Mouse (Mus musculus) ZHBTc4 (cell line): ENCODE results near the gene Neurl1a.

Experiments
- DNase-seq: peaks from one replicate; pipeline ENCODE4 v3.0.0-alpha.2; 2011; ENCODE audit warnings: low read depth, low spot score

The Neurl1a gene

GRCm38 (mm10) chr19:47178431-47179271, at the start of gene Neurl1a:
Gene Neurl1a (plus strand): TSS chr19:47178820.
- DNase-seq, result peak; percentile 97

DNA sequence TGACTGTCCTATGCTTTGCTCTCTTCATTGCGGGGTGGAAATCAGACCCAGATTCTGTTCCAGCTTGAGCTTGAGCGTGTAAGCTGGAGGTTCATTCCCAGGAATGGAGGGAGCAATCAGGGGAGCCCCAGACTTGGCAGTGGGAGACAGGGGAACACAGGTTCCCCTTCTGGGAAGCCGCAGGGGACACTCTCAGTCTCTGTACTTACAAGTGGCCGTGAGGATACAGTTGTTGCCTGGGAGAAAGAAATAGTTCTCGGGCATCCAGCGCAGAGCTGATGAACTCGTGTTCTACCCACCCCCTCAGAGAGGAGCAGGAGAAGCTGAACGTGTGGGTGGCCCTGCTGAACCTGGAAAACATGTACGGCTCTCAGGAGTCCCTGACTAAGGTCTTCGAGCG, 49.8 kb upstream of the Neurl1a start:
- no peak for DNase-seq

GRCm38 (mm10) chr19:47130551-47131125, 48.0 kb upstream of the Neurl1a start:
- DNase-seq, result peak; percentile 37

DNA sequence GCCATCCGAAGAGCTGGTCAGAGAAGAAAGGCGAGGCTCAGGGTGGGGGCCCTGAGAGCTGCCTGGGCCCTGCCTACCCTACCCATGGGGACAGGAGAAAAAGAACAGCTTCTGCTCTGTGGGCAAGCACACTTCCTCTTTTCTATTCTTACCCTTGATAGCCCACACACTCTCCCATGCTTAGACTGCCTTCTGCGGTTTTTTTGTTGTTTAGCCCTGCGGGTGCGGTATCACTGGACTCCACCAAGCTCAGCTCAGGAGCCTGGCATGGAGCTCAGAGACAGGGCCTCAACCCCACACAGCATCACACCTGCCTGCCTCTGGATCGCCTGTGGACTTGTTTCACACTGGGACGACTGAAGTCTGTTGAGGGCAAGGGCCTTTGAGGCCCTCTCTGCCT, 45.5 kb upstream of the Neurl1a start:
- DNase-seq, result no peak

DNA sequence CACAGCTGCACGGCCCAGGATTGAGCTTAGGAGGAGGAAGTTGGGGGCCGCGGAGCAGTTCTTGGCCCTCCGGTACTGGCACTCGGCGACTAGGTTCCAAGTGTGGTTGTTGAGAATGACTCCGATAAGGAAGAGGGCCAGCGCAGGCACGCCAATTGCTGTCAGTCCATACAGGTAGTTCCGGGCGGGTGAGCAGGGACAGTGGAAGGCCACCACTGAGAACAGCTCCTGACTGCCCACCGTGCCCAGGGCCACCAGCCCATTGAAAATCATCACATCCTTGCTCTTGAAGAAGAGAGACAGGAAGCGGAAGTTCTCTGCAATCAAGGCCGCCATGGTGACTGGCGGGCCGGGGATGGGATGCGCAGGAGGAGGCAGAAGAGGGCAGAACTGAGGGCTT, 43.1 kb upstream of the Neurl1a start:
- DNase-seq, result peak; percentile 53

GRCm38 (mm10) chr19:47136170-47136569, 42.5 kb upstream of the Neurl1a start:
- DNase-seq, result no peak

DNA sequence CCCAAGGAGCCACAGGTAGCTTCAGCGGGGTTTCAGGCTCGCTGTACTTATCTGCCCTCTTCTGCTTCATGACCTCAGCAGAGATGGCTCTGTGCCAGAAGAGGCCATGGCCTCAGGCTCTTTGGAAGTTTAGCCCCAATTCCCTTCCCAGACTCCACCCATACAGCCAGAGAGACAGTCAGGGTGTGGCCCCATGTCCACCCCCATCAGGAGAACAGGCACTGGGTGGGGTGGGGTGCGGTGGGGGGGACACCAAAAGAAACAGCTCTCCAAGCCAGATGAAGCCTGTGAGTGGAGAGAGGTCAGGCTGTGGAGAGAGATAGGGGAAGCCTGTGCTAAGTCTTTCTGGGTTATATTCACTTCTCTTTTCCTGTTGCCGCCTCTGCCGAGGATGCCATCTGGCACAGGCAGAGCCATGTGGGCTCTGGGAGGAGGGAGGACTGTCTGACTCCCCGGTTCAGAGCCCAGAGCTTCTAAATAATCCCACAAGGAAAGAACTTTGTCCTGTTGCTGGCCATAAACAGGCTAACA, 41.5 kb upstream of the Neurl1a start:
- DNase-seq, result peak; percentile 94

DNA sequence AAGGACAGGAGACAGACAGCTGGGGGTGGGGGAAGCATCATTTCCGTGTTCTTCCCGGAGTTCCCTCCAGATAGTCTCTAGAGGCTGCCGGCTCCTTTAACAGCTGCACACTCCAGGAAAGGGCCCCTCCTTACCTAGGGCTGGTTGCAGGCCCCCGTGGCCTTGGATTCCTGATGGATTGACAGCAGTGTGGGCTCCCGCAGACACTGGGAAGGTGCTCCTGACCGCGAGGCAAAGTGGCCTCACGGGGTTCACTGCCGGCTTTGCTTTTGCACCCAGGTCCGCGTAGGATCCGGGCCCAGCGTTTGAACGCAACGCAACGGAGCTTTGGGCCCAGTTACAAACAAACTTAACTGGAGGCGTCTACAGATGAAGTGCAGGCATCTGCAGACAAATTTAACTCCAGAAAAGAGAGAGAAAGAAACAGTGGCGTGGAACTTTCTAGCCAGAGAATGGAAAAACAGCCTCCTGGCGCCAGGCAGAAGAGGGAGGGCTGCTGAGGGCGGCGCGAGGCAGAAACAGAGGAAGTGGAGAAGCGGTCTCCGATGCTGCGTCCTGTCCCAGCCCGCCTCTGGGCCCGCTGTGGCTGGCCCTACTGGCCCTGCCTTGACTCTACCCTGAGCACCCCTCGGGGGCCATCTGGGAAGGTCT, 40.7 kb upstream of the Neurl1a start, which contains the start of gene Calhm2:
TSS of gene Calhm2 (minus strand) at position 524 of the 651 bp plus-strand sequence.
- peak; percentile 45 for DNase-seq

DNA sequence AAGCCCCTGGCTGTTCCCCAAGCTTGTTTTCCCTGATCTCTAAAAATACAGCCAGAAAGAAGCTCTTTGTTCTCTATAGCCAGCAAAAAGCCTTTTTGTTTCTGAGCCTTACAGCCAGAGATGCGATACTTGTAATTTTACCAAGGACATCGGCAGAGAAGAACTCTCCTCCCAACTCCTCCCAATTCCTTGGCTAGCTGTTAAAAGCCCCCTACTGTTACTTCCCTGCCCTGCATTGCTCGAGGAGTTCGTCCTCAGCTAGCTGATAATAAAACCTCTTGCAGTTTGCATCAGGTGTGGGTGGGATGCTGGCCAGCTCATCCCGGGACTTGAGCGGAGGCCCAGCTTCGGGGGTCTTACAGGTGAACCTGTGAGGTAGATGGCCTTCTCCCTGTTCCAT, 39.0 kb upstream of the Neurl1a start:
- peak; percentile 55 for DNase-seq

DNA sequence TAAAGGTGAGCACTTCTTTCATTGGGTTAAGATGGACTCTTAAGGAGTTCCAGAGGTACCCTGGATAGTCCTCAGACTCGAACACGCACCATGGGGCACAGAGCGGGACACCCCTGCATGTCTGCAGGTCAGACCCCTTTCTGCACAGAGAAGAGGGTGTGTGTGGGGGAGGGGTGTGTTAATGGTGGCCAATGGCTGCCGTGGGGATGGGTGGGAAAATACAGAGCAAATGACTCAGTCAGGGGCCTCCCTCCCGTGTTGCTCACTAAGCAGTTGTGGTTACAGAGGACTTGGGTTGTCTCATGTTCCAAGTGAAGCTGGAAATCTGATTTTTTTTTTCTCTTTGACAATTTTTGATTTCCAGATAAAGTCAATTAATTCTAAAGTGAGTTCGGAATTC, 36.2 kb upstream of the Neurl1a start:
- DNase-seq, result no peak

- DNase-seq, result no peak
Observed at GRCm38 (mm10) chr19:47144154-47144553, 34.5 kb upstream of the Neurl1a start, which contains the start of gene Calhm1. Gene Calhm1 (minus strand): TSS chr19:47144254.

DNA sequence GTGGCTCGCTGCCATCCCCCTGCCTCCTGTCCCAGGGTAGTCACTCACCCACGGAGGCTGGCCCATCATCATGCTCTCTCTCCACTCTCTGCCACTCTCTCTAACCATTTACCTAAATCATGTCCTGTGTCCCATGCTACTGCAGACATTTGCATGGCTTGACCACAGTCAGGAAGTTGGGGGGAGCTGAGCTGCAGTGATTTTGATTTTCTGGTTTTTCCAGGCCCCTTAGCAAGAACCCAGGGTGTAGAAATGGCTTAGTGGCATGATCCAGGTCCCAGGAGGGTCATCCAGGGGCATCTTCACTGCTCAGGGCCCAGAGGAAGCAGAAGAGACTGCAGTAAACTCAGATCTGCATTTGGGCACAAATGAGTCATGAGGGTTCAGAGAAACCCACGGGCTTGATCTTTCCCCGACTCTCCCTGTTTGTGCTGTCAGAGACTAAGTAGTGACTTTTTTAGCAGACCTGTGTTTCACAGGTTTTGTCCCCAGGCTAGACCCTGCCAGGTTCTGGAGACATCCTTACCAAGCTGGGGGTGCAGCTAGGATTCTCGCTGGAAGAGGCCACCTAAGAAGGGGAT, 30.3 kb upstream of the Neurl1a start:
- no peak for DNase-seq

DNA sequence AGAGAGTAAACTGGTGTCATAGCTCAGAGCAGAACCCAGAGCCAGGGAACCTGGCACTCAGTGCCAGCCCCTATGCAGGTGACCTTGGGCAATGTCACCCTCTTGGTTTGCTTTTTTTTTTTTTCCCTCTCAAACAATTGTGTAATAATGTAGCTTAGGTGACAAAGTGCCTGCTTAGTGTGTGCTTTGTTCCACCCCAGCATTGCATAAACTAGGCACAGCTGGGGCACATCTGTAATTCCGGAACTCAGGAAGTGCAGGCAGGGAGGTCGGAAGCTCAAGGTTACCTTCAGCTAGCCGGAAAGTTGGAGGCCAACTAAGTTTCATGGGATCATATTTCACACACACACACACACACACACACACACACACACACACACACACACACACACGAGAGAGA, 28.8 kb upstream of the Neurl1a start:
- peak; percentile 75 for DNase-seq

DNA sequence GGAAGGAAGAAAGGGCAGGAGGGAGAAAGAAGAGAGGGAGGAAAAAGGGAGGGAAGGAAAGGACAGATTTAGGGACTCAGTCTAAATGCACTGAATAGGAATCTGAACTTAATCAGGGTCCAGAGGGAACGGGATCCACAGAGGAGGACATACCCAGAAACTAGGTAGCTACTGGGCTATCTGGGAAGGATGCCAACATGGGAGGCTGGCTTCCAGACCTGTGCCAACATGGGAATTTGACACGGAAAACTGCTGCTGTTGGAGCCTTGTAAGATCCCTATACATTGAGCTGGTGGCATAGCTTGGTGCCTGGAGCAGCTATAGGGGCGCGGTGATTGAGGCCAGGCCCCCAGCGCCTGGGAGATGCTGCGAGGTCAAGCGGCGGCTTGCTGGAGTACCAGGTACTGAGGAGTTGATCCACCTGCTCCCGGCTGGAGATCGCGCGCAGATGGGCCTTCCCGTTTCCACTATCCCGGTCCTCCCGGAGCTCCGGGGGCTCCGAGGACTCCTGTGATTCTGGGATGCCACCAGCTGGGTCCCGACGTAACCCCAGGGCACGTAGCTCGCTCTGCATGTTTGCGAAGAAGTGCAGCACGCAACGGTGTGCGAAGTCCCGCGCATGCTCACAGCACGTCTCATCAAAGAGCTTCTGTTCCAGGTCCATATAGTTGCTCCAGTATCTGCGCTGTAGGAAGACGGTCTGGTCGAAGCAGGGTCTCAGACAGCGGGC, 27.1 kb upstream of the Neurl1a start:
- DNase-seq, result peak; percentile 60

GRCm38 (mm10) chr19:47152062-47152369, 26.6 kb upstream of the Neurl1a start:
- no peak for DNase-seq

DNA sequence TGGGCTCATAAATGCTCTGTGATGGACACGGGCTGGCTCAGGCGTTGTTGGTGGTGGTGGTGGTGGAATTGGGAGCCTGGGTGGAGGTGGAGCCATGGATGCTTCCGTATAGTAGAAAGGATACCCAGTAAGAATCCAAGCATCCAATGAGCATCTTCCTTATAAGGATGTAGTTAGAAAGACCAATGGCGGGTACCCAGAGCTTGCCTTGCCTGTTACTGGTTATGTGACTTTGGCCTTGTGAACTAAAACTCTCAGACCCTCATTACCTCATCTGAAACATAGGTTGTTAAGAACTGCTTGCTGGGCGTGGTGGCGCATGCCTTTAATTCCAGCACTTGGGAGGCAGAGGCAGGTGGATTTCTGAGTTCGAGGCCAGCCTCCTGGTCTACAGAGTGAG, 24.9 kb upstream of the Neurl1a start:
- DNase-seq, result peak; percentile 66

DNA sequence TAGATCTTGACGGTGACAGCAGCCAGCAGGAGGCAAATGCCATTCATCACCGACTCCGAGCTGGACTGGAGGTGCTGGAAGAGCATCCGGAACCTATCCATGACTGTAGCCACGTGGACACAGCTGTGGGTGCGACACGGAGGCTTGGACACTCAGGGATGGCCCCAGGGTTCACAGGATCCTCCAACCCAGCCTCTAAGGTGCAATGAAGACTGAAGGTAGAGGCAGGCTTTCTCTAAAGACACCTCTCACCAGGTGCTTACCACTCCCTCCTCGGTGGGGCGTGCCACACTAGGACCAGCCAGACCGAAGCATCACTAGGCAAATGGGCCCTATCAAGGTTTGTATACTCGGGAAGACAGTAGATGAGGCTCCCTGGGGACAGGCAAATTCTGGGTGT, 21.0 kb upstream of the Neurl1a start, which contains the start of gene Calhm3:
TSS of gene Calhm3 (minus strand) at position 101 of the 400 bp plus-strand sequence.
- peak; percentile 51 for DNase-seq

GRCm38 (mm10) chr19:47161669-47162068, 17.0 kb upstream of the Neurl1a start:
- no peak for DNase-seq

DNA sequence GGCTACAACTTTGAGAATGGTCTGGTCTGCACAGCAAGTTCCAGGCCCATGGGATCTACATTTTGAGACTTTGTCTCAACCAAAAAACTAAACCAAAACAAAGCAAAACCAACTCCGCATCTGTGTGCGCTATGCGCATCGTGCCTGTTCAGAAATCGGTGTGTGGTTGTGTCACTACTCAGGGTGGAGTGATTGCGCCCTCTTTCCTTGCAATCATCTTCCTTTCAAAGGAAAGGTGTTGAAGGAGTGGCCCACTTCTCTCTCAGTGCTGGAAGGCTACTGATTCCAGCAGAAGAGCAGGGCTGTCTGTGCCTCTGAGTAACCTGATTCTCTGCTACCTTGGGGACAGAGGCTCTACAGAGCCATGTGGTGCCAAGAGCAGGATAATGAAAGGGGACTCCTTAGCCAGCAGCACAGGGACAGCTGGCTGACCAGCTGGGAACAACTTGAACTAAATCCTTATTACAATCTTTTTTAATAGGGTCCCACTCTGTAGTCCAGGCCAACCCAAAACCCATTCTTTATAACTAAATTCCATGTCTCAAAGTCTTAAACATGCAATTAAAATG, 15.4 kb upstream of the Neurl1a start:
- DNase-seq, result peak; percentile 73

DNA sequence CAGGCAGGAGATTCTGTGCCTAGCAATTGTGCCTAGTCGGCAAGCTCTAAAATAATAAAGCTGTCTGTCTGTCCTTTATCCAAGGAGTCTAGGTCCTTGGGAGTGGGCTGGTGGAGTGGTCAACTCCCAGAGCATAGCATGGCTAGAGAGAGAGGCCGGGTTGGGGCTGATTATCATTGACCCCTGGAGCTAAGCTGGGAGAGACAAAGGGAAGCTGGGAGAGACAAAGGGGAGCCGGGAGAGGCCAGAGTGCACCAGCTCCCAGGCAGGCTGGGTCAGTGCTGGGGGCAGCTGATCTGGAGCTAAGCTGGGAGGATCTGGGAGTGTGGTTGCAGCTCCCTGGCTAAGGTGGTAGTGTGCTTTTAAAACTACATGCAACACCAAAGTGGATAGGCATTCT, 11.9 kb upstream of the Neurl1a start:
- DNase-seq, result no peak

DNA sequence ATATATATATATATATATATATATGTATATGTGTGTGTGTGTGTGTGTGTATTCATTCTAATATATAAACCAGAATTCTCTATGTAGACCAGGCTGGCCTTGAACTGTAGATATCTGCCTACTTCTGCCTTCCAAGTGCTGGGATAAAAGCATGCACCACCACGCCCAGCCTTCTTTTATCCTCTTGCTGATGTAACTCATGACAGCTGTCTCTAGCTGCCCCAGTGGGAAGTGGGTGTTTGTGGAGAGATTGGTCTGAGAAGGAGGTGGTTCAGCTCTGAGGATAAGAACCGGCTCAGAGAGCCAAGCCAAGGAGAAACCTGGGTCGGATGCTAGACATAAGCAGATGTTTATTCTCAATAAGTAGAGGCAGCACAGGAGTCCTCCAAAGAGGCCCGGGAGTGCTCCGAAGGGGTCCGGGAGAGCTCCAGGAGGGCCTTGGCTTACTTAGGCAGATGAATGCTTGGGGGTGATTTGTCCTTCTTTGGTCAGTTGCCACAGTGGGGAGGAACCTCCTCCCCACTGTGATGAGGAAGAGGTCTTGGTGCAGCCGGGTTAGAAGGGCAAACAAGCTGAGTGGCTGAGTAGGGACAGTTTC, 10.9 kb upstream of the Neurl1a start:
- no peak for DNase-seq
